Mouse (Mus musculus) embryonic fibroblast, embryonic 13.5 days (primary cell): ENCODE measurements around the gene Cab39l.

Experiments used
- CTCF ChIP-seq: IDR thresholded peaks from 2 replicates; pipeline ENCODE4 v1.5.1; 2011; ENCODE audit warnings: mild to moderate bottlenecking, control low read depth, low read length, moderate library complexity, borderline replicate concordance; ENCODE audit not compliant: insufficient read depth
- POLR2A ChIP-seq: IDR thresholded peaks from 2 replicates; pipeline ENCODE4 v1.6.1; 2011; ENCODE audit warnings: low read depth, mild to moderate bottlenecking, control low read depth, low read length, moderate library complexity

- TF ChIP-seq CTCF (no peak), POLR2A (no peak)
These were observed 3.4 kb upstream of the Cab39l start for GRCm38 (mm10) chr14:59437398-59437797.
